Mouse (Mus musculus): ENCODE data around the gene Actr2.
"Not testable (repeated sequence)": the region's sequence is repeated elsewhere in the genome, so short reads cannot be mapped to it uniquely, and the experiment has no call there.

The Actr2 gene

GRCm38 (mm10) chr11:20112741-20113480 lies at the start of gene Actr2:
Actr2 (minus strand) TSS chr11:20112913.
- peak; percentile 95 to 97 for DNase-seq (ENCODE audit: low spot score in 2 of 2)

GRCm38 (mm10) chr11:20158879-20159278 lies 46.2 kb upstream of the Actr2 start:
- no peak for DNase-seq (ENCODE audit: low spot score in 2 of 2)

- DNase-seq (ENCODE audit: low spot score in 2 of 2), result not testable (repeated sequence)
Observed at GRCm38 (mm10) chr11:20153542-20153941, 40.8 kb upstream of the Actr2 start.

DNA sequence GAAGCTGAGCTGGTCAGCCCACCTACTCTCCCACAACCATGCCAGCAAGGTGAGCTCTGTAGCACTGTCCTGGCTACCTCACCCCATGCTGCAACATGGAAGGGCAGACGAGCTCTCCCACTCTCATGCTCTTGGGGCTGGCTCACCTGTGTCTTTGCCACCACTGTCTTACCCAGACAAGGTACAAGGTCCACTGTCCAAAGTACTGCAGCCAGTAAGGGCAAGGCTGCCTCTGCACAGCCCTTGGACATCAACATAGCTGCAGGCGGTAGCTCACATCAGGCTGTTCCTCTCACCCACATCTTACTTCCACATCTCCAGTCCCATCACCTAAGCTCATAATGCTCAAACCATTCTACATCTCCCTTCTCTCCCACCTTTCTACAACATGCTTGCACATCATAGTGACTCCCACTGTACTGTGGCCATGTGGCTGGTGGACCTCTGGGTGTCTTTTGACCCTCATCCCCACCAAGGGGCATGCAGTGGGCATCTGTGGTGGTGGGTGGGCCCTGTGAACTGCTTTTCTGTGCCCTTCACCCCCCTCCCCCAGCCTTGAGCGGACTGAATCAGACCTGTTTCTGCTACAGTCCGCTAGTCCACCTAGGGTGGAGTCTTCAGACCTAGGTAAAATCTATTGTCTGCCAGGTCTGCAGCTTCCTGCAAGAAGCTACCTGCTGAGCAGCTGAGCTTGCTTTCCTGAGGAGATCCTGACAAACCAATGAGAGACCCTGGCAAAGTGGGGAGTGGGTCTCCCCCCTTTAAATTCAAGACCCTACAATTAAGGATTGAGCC lies 39.6 kb upstream of the Actr2 start:
- no peak for DNase-seq (ENCODE audit: low spot score in 2 of 2)

DNA sequence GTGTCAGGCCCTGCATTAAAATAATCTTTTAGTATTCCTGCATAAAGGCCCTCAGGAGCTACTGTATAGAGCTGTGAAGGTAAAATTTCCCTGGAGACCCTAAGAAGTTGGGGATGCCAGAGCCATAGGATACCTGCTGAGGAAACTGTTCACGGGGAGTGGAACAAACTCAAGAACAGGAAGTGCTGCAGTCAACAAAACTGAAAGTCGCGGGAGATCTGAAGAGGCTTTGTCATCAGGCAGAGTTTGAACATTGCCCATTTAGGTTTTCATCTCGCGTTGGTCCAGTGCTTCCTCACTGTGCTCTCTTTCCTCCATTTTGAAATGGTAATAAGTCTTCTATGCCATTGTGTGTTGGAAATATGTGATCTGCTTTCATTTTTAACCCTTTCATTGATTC lies 38.6 kb upstream of the Actr2 start:
- no peak for DNase-seq (ENCODE audit: low spot score in 2 of 2)

GRCm38 (mm10) chr11:20149936-20150335 lies 37.2 kb upstream of the Actr2 start:
- DNase-seq (ENCODE audit: low spot score in 2 of 2), result no peak

GRCm38 (mm10) chr11:20145383-20145782 lies 32.7 kb upstream of the Actr2 start:
- DNase-seq (ENCODE audit: low spot score in 2 of 2), result no peak

GRCm38 (mm10) chr11:20144536-20145263 lies 32.0 kb upstream of the Actr2 start:
- DNase-seq (ENCODE audit: low spot score in 2 of 2), result no peak

DNA sequence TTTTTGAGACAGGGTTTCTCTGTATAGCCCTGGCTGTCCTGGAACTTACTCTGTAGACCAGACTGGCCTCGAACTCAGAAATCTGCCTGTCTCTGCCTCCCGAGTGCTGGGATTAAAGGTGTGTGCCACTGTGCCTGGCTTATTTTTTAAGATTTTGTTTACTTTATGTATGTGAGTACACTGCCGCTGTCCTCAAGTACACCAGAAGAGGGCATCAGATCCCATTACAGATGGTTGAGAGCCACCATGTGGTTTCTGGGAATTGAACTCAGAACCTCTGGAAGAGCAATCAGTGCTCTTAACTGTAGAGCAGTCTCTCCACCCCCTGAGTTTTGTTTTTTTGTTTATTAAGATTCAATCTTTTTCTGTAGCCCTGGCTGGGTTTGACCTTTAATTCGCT lies 31.0 kb upstream of the Actr2 start:
- not testable (repeated sequence) for DNase-seq (ENCODE audit: low spot score in 2 of 2)

GRCm38 (mm10) chr11:20142516-20142915 lies 29.8 kb upstream of the Actr2 start:
- DNase-seq (ENCODE audit: low spot score in 2 of 2), result no peak

DNA sequence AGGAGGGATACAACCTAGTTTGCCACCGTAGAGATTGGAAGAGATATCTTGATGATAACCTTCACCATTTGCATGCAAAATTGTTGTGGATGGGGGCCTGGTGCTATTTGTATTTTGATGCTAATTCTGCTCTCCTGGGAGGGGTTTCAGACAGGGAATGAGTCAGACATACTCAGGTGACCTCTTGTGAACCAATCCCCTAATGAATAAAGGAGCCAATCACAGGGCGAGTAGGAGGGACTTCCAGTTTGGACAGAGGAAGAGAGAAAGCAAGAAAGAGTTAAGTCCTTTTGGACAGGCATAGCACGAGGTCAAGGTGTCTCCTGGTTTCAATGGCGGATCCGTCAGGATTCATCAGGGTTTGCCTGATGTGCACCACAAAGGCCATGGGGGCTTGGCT lies 27.6 kb upstream of the Actr2 start:
- DNase-seq (ENCODE audit: low spot score in 2 of 2), result no peak

- no peak for DNase-seq (ENCODE audit: low spot score in 2 of 2)
Observed at GRCm38 (mm10) chr11:20139711-20140110, 27.0 kb upstream of the Actr2 start.

DNA sequence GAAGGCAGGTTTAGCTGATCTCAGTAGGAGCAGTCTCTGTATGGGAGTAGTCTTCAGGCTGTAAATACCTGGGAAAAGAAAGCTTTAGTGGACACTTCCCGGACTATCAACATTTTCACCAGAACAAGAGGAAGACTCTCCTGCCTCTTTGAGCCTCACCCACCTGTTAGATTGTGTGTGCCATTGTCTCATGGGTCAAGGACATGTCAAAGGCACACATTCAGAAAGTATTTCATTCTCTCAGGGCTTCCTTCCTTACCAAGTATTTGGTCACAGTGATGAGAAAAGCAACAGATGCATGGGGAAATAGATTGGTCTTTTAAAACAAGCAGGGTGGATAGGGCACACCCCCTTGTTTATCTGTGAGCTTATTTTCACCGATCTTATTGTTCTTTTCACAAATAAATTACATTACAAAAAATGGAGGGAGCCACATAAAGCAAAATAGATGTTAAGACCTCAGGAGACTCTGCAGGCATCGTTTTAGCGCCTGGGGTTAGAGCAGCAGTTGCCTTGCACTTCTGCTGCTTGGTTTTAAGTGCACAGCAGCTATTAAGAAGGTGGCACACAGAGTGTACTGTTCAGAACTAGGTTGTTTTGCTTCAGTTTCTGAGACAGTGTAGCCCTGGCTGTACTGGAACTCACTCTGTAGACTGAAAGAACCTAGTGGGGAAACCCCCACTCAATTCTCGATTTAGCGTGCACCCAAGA lies 25.9 kb upstream of the Actr2 start:
- no peak for DNase-seq (ENCODE audit: low spot score in 2 of 2)

DNA sequence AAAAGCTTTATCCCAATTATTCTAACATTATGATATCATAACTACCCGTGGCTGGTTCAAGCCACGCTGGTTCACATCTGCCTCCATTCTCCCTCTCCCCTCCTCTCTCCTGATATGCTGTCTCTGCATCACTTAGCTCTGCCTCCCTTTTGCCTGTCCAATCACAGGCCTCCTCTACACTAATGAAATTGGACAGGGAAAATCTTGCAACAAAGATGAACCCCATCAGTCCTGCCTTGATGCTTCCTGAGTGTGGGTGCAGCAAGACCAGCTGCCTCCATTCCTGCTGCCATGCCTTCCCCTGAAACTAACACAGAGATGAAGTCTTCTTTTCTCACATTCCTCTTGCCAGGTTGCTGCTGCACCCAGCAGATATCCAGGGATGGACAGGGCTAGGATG lies 25.2 kb upstream of the Actr2 start:
- DNase-seq (ENCODE audit: low spot score in 2 of 2), result no peak

- no peak for DNase-seq (ENCODE audit: low spot score in 2 of 2)
Observed at GRCm38 (mm10) chr11:20136314-20136713, 23.6 kb upstream of the Actr2 start.

DNA sequence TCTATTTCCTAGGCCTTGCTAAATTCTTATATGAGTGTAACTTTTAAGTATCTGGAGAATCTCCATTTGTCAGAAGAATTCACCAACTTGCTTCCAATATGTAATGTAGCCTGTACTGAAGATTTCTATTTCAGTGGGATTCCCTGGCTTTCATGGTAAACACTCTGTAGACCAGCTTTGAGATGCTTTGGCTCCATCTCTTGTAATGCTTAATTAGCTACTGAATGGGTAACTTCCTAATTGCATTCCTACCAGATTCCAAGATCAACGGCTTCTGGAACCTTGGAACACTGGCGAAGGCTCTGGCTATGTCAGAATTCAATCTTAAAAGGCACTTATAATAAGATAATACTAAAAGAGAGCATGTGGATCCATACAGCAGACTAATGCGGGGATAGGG lies 22.2 kb upstream of the Actr2 start:
- DNase-seq (ENCODE audit: low spot score in 2 of 2), result not testable (repeated sequence)

GRCm38 (mm10) chr11:20133721-20134120 lies 21.0 kb upstream of the Actr2 start:
- no peak for DNase-seq (ENCODE audit: low spot score in 2 of 2)

GRCm38 (mm10) chr11:20132955-20133562 lies 20.3 kb upstream of the Actr2 start:
- DNase-seq (ENCODE audit: low spot score in 2 of 2), result peak; percentile 76 to 85

- no peak for DNase-seq (ENCODE audit: low spot score in 2 of 2)
Observed at GRCm38 (mm10) chr11:20126673-20127516, 14.2 kb upstream of the Actr2 start.

GRCm38 (mm10) chr11:20125423-20125822 lies 12.7 kb upstream of the Actr2 start:
- no peak for DNase-seq (ENCODE audit: low spot score in 2 of 2)

Data from urinary bladder, postnatal 36 days (tissue).